Mouse (Mus musculus) heart, adult 2 months (tissue): Measurements from ENCODE around the gene Tspan3. TPM values are rescaled to one million over a fixed set of nuclear protein-coding genes. Genes with fewer than 3 reads are reported as not detected.

Experiments
- DNase-seq, 2 experiments: peaks; one replicate each; pipeline ENCODE4 v3.0.0; 2021
- H3K27ac ChIP-seq: fragments of 200-600 bp; 2 replicates; pipeline ENCODE4 v1.8.1; 2022
- H3K27me3 ChIP-seq: fragments of 200-500 bp; 2 replicates; pipeline ENCODE4 v1.6.1; 2012; ENCODE audit warnings: mild to moderate bottlenecking, low read length, inconsistent platforms, mixed read lengths; ENCODE audit not compliant: control insufficient read depth, insufficient read depth
- H3K36me3 ChIP-seq: fragments of 200-500 bp; 2 replicates; pipeline ENCODE4 v1.6.1; 2012; ENCODE audit warnings: low read length, inconsistent platforms; ENCODE audit not compliant: control insufficient read depth, insufficient read depth
- H3K4me1 ChIP-seq: fragments of 200-500 bp; 2 replicates; pipeline ENCODE4 v1.6.1; 2011; ENCODE audit warnings: low read length; ENCODE audit not compliant: control insufficient read depth, insufficient read depth
- H3K4me3 ChIP-seq: fragments of 200-600 bp; 2 replicates; pipeline ENCODE4 v1.8.1; 2022
- H3K79me2 ChIP-seq: fragments of 200-500 bp; replicated peaks from 2 replicates; pipeline ENCODE4 v1.6.1; 2012; ENCODE audit warnings: mild to moderate bottlenecking, inconsistent platforms, low read length, moderate library complexity, mixed read lengths; ENCODE audit not compliant: control insufficient read depth, insufficient read depth
- H3K9ac ChIP-seq: fragments of 200-500 bp; 2 replicates; pipeline ENCODE4 v1.6.1; 2012; ENCODE audit warnings: low read depth, mild to moderate bottlenecking, control low read depth, inconsistent platforms, low read length, mixed read lengths
- CTCF ChIP-seq: fragments of 200-600 bp; IDR thresholded peaks from 2 replicates; pipeline ENCODE4 v1.8.1; 2022; ENCODE audit warnings: antibody characterized with exemption, mild to moderate bottlenecking, moderate library complexity
- EP300 ChIP-seq: fragments of 200-500 bp; IDR thresholded peaks from 2 replicates; pipeline ENCODE4 v1.6.1; 2011; ENCODE audit warnings: low read depth, low read length, control low read depth; ENCODE audit not compliant: insufficient read depth
- POLR2A ChIP-seq: fragments of 200-500 bp; IDR thresholded peaks from 2 replicates; pipeline ENCODE4 v1.6.1; 2011; ENCODE audit warnings: mild to moderate bottlenecking, low read depth, low read length, control low read depth; ENCODE audit not compliant: insufficient read depth
- WGBS: fragments of 180-500 bp; shearing (Covaris S2); methylation state at CpG from one replicate; pipeline ENCODE4 v1.1.7; 2018; 5-methylcytosine and 5-hydroxymethylcytosine counted together
- intact Hi-C: fragments of 180-260 bp; cut with DNase I; formaldehyde crosslinking; loops from one replicate; pipeline ENCODE4 v1.15.1; 2025
- polyA plus RNA-seq: library from polyadenylated mRNA; depleted of rRNA; stranded (reverse); fragments of >200 nt; gene quantifications from 2 replicates; pipeline ENCODE4 v1.2.3, GENCODE M21; 2012
- total RNA-seq, 2 experiments: library from RNA; stranded (reverse); gene quantifications; 2 replicates each; pipeline ENCODE4 v1.2.3; 2021

Gene Tspan3
- total and polyA plus RNA-seq, 3 experiments: 182 to 209 (median 196) TPM

DNA sequence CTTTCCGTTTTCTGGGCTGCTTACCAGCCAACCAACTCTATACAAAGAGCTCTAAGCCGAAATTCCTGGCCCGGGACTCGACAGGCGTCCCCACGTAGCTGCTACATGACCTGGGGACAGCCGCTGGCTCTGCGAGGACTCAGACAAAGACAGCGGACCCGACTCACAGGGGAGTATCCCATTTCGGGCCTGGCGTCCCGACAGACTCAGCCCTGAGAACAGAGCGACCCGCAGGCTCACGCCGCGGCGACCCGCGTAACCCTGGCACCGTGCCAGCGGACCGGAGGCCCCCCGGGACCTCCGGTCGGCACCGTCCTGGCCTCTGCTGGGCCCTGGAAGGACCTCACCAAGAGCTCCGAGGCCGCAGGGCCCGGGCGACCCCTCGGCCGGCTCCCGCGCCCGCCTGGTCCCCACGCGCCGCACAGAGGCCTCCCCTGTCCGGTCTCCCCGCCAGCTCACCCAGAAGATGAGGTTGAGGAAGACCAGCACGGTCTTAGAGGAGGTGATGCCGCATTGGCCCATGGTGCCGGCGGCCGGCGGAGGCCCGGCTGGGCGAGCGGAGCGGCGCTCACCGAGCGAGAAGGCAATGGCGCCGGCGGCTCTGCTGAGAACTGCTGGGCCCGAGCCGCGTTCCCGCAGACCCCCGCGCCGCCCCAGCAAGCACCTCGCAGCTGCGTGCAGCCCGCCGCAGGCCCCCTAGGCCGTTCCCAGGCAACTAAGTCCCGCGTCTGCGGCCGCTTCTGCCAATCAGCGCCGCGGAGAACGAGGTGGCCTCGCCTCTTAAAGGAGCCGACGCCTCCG, 4.7 kb downstream of the Tspan3 start:
- Histone ChIP-seq H3K27me3 (no peaks in the 10 kb centered on the region), H3K4me3 (peak overlapping the region; percentile 86), H3K79me2 (peaks cover 2% of the 10 kb centered on the region; the same call in 1 of the 2 replicates), H3K27ac (peak overlapping the region; percentile 76), H3K9ac (peak overlapping the region; percentile 81), H3K36me3 (no peaks in the 10 kb centered on the region; the same call in 1 of the 2 replicates), H3K4me1 (no peaks in the 10 kb centered on the region; the same call in 1 of the 2 replicates)
- peak; percentile 50; the same call in 1 of the 2 replicates for TF ChIP-seq POLR2A
- TF ChIP-seq CTCF: no peak
- TF ChIP-seq EP300: no peak
- WGBS: under 1% methylated on average over 82 of the region's 82 CpGs
- peak; percentile 91 to 93 for DNase-seq
- intact Hi-C loops: no loop called here

GRCm38 (mm10) chr9:56159456-56159855, 5.8 kb downstream of the Tspan3 start:
- TF ChIP-seq POLR2A: no peak
- TF ChIP-seq CTCF: no peak
- TF ChIP-seq EP300: no peak
- intact Hi-C loops: no loop called here
- Histone ChIP-seq H3K36me3 (peaks cover 3% of the 10 kb centered on the region), H3K27me3 (no peaks in the 10 kb centered on the region), H3K27ac (no peak overlapping the region), H3K4me1 (no peaks in the 10 kb centered on the region; the same call in 1 of the 2 replicates), H3K79me2 (peaks cover 2% of the 10 kb centered on the region; the same call in 1 of the 2 replicates), H3K4me3 (peak overlapping the region; percentile 86), H3K9ac (no peak overlapping the region)
- 24% methylated on average over 2 of the region's 2 CpGs for WGBS
- DNase-seq: no peak

- 23% methylated on average over 2 of the region's 2 CpGs for WGBS
- TF ChIP-seq POLR2A (no peak), EP300 (no peak), CTCF (no peak)
- Histone ChIP-seq H3K27me3 (no peaks in the 10 kb centered on the region), H3K4me3 (no peak overlapping the region), H3K36me3 (peaks cover 3% of the 10 kb centered on the region), H3K27ac (no peak overlapping the region), H3K4me1 (no peaks in the 10 kb centered on the region; the same call in none of the 2 replicates), H3K9ac (no peak overlapping the region), H3K79me2 (peaks cover 2% of the 10 kb centered on the region; the same call in 1 of the 2 replicates)
- intact Hi-C loops: no loop called here
- no peak for DNase-seq
These were observed 7.2 kb downstream of the Tspan3 start for GRCm38 (mm10) chr9:56158077-56158476.

DNA sequence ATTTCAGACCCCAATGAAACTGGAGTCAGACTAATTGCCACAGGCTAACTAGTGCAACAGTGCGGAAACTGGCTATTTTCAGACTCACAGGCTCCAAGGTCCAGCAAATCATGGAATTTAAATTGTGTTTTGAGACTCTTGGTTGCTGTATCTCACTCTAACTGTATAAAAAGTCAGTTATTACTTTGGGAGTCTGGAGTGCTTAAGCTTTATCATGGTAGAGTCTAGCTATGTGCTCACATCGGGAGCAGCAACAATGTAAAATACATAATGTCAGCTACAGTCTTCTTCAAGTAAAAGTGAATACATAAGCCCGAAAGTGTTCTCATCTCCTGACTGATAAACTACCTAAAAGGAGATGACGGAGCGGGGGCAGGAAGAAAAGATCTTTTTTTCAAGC, 10.7 kb downstream of the Tspan3 start:
- DNase-seq: no peak
- H3K4me1 ChIP-seq: peaks cover 4% of the 10 kb centered on the region
- peaks cover 8% of the 10 kb centered on the region for H3K36me3 ChIP-seq
- no peak overlapping the region for H3K4me3 ChIP-seq
- no peaks in the 10 kb centered on the region for H3K27me3 ChIP-seq
- H3K27ac ChIP-seq: no peak overlapping the region
- intact Hi-C loops: no loop called here
- no peak overlapping the region for H3K9ac ChIP-seq
- TF ChIP-seq CTCF: no peak
- no peak for TF ChIP-seq POLR2A
- no peak for TF ChIP-seq EP300
- WGBS: 84% methylated on average over 5 of the region's 5 CpGs
- peaks cover 2% of the 10 kb centered on the region; the same call in 1 of the 2 replicates for H3K79me2 ChIP-seq

DNA sequence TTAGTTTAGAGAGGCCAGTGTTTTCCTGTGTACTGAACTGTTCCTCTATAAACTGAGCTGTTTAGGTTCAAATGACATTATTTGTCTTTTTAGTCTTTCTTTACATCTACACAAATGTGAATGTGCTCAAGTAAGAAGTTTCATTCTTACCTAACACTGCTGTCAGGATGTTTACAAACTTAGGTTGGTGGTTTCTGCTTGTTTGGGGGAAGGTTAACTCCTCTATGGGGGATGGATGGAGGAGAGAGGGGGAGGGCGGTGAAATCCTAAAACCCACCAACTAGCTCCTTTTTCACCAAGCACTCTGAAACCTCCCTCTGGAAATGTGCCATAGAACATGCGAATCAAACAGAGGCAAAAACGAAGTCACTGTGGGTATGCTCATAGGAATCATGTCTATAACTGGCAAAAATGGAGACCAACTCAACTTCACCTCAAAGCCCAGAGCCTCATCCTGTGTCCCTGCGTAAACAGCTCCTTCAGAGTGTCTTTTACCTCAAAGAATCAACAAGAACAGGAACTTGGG, 12.7 kb downstream of the Tspan3 start:
- Histone ChIP-seq H3K27me3 (no peaks in the 10 kb centered on the region), H3K9ac (no peak overlapping the region), H3K4me1 (peaks cover 4% of the 10 kb centered on the region), H3K4me3 (0 out of 2 replicates have a peak overlapping the region, but pooled peaks have one; percentile 18), H3K27ac (peak overlapping the region; percentile 81), H3K79me2 (no peaks in the 10 kb centered on the region), H3K36me3 (peaks cover 8% of the 10 kb centered on the region)
- intact Hi-C loops: no loop called here
- 55% methylated on average over 4 of the region's 4 CpGs for WGBS
- no peak for DNase-seq
- TF ChIP-seq POLR2A (no peak), EP300 (no peak), CTCF (no peak)
